Mouse (Mus musculus) kidney, postnatal 0 days (tissue): ENCODE measurements around the gene Gtpbp1. TPM values are rescaled to one million over a fixed set of nuclear protein-coding genes. Genes with fewer than 3 reads are reported as not detected.

Source experiments
- ATAC-seq: fragments of 200-750 bp; cut with Nextera tagmentation; replicated peaks from 2 replicates; pipeline ENCODE4 v1.8.0; 2017; ENCODE audit warnings: low read depth, moderate number of reproducible peaks, moderate TSS enrichment, moderate library complexity; ENCODE audit not compliant: low FRiP score
- DNase-seq: peaks from one replicate; pipeline ENCODE4 v3.0.0-alpha.2; 2016; ENCODE audit warnings: low spot score
- H3K27ac ChIP-seq: fragments of 300-500 bp; sonication (generic); 2 replicates; pipeline ENCODE4 v1.5.1; 2014; ENCODE audit warnings: mild to moderate bottlenecking
- H3K27me3 ChIP-seq: fragments of 300-500 bp; sonication (generic); 2 replicates; pipeline ENCODE4 v1.6.1; 2014; ENCODE audit warnings: low read length, mixed read lengths; ENCODE audit not compliant: insufficient read depth
- H3K36me3 ChIP-seq: fragments of 300-500 bp; sonication (generic); 2 replicates; pipeline ENCODE4 v1.6.1; 2014; ENCODE audit warnings: low read length, mixed read lengths; ENCODE audit not compliant: insufficient read depth
- H3K4me1 ChIP-seq: fragments of 300-500 bp; sonication (generic); replicated peaks from 2 replicates; pipeline ENCODE4 v1.6.1; 2014; ENCODE audit warnings: antibody characterized with exemption, low read length, mixed read lengths; ENCODE audit not compliant: insufficient read depth
- H3K4me2 ChIP-seq: fragments of 300-500 bp; sonication (generic); 2 replicates; pipeline ENCODE4 v1.6.1; 2014; ENCODE audit warnings: mild to moderate bottlenecking, low read length, moderate library complexity, mixed read lengths
- H3K4me3 ChIP-seq: fragments of 300-500 bp; sonication (generic); replicated peaks from 2 replicates; pipeline ENCODE4 v1.5.1; 2014; ENCODE audit warnings: low read depth, low read length
- H3K9ac ChIP-seq: fragments of 300-500 bp; sonication (generic); 2 replicates; pipeline ENCODE4 v1.6.1; 2014; ENCODE audit warnings: low read depth, low read length
- H3K9me3 ChIP-seq: fragments of 300-500 bp; sonication (generic); replicated peaks from 2 replicates; pipeline ENCODE4 v1.6.1; 2016; ENCODE audit warnings: low read length, inconsistent platforms, mixed read lengths
- CTCF ChIP-seq: IDR thresholded peaks from 2 replicates; pipeline ENCODE4 v1.5.1; 2016; ENCODE audit warnings: antibody characterized with exemption, low read depth, mild to moderate bottlenecking, moderate library complexity
- WGBS: fragments of 180-500 bp; shearing (Covaris S2); extraction: QIAGEN DNeasy Blood & Tissue Kit; methylation state at CpG from one replicate; pipeline ENCODE4 v1.1.7; 2014; 5-methylcytosine and 5-hydroxymethylcytosine counted together
- polyA plus RNA-seq: library from polyadenylated mRNA; unstranded; fragments of >200 nt; fragmentation: Nextera tagmentation; extraction: Ambion mirVana; gene quantifications from 2 replicates; pipeline ENCODE4 v1.2.1, GENCODE M21; 2015

Gtpbp1 gene
- polyA plus RNA-seq, 1 experiment from 2014 or later, result 24.3 TPM

GRCm38 (mm10) chr15:79715646-79716045 lies 25.0 kb downstream of the Gtpbp1 start:
- WGBS, result 89% methylated on average over 7 of the region's 7 CpGs
- ATAC-seq, result no peak
- H3K9ac ChIP-seq, result no peak overlapping the region
- no peak for TF ChIP-seq CTCF
- H3K4me3 ChIP-seq, result no peak overlapping the region
- no peak for DNase-seq
- no peaks in the 10 kb centered on the region for H3K27me3 ChIP-seq
- no peaks in the 10 kb centered on the region for H3K9me3 ChIP-seq
- H3K4me2 ChIP-seq, result no peak overlapping the region
- H3K36me3 ChIP-seq, result peaks cover 78% of the 10 kb centered on the region
- H3K4me1 ChIP-seq, result no peaks in the 10 kb centered on the region
- no peak overlapping the region for H3K27ac ChIP-seq

GRCm38 (mm10) chr15:79716710-79717109 lies 26.1 kb downstream of the Gtpbp1 start:
- WGBS, result 90% methylated on average over 6 of the region's 6 CpGs
- Histone ChIP-seq H3K4me1 (no peaks in the 10 kb centered on the region), H3K27ac (no peak overlapping the region), H3K4me3 (no peak overlapping the region), H3K27me3 (no peaks in the 10 kb centered on the region), H3K9ac (no peak overlapping the region), H3K9me3 (no peaks in the 10 kb centered on the region), H3K4me2 (no peak overlapping the region), H3K36me3 (peaks cover 75% of the 10 kb centered on the region)
- ATAC-seq (no peak), DNase-seq (no peak)
- no peak for TF ChIP-seq CTCF

- DNase-seq, result no peak
- Histone ChIP-seq H3K36me3 (peaks cover 59% of the 10 kb centered on the region), H3K4me2 (no peak overlapping the region), H3K4me1 (no peaks in the 10 kb centered on the region), H3K27ac (no peak overlapping the region), H3K4me3 (no peak overlapping the region), H3K9me3 (no peaks in the 10 kb centered on the region), H3K27me3 (no peaks in the 10 kb centered on the region), H3K9ac (no peak overlapping the region)
- ATAC-seq, result no peak
- no peak for TF ChIP-seq CTCF
- 93% methylated on average over 8 of the region's 8 CpGs for WGBS
Observed at GRCm38 (mm10) chr15:79720267-79720666, 29.6 kb downstream of the Gtpbp1 start.

GRCm38 (mm10) chr15:79720796-79721195 lies 30.2 kb downstream of the Gtpbp1 start:
- DNase-seq (no peak), ATAC-seq (no peak)
- WGBS, result 79% methylated on average over 4 of the region's 4 CpGs
- H3K4me2 ChIP-seq, result no peak overlapping the region
- peaks cover 60% of the 10 kb centered on the region for H3K36me3 ChIP-seq
- no peaks in the 10 kb centered on the region for H3K9me3 ChIP-seq
- no peak overlapping the region for H3K27ac ChIP-seq
- no peaks in the 10 kb centered on the region for H3K4me1 ChIP-seq
- no peak overlapping the region for H3K4me3 ChIP-seq
- H3K27me3 ChIP-seq, result no peaks in the 10 kb centered on the region
- TF ChIP-seq CTCF, result no peak
- no peak overlapping the region for H3K9ac ChIP-seq

GRCm38 (mm10) chr15:79723439-79723838 lies 32.8 kb downstream of the Gtpbp1 start:
- ATAC-seq (peak; percentile 48; the same call in 1 of the 2 replicates), DNase-seq (peak; percentile 64)
- Histone ChIP-seq H3K4me2 (no peak overlapping the region), H3K4me1 (no peaks in the 10 kb centered on the region), H3K36me3 (peaks cover 64% of the 10 kb centered on the region), H3K9ac (no peak overlapping the region), H3K9me3 (no peaks in the 10 kb centered on the region), H3K4me3 (no peak overlapping the region), H3K27me3 (no peaks in the 10 kb centered on the region), H3K27ac (no peak overlapping the region)
- whole genome bisulfite sequencing, result 7% methylated on average over 1 of the region's 1 CpGs
- peak; percentile 74 for TF ChIP-seq CTCF

DNA sequence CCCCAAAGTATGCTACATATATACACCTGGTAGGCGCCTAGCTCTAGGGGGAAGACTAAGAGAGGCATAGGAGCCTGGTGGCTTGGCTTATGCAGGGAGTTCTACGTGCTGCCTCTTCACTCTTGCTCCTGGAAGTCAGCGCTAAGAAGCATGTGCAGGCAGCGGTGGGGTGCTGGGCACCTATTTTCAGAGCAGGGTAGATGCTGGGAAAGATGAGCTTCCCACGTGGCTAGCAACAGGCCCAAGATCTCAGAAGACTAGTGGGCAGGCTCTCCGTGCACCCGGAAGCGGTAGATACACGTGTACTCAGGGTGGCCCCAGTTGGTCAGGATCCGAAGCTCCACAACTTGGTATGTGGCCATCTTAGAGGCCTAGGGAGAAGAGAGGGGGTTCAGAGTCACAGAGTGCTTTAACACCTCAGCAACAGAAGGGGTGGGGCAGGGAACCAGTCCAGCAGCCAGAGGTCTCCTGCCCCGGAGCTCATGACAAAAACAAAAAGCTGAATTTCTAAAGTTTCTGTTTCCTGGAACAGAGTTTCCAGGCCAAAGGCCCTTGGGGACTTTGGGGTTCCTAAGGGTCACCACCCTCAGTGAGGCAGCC lies 34.6 kb downstream of the Gtpbp1 start:
- DNase-seq, result no peak
- H3K4me3 ChIP-seq, result no peak overlapping the region
- no peak overlapping the region for H3K4me2 ChIP-seq
- no peaks in the 10 kb centered on the region for H3K9me3 ChIP-seq
- H3K27me3 ChIP-seq, result no peaks in the 10 kb centered on the region
- H3K4me1 ChIP-seq, result no peaks in the 10 kb centered on the region
- 90% methylated on average over 11 of the region's 11 CpGs for WGBS
- TF ChIP-seq CTCF, result no peak
- H3K27ac ChIP-seq, result no peak overlapping the region
- no peak overlapping the region for H3K9ac ChIP-seq
- no peak for ATAC-seq
- H3K36me3 ChIP-seq, result peaks cover 63% of the 10 kb centered on the region

DNA sequence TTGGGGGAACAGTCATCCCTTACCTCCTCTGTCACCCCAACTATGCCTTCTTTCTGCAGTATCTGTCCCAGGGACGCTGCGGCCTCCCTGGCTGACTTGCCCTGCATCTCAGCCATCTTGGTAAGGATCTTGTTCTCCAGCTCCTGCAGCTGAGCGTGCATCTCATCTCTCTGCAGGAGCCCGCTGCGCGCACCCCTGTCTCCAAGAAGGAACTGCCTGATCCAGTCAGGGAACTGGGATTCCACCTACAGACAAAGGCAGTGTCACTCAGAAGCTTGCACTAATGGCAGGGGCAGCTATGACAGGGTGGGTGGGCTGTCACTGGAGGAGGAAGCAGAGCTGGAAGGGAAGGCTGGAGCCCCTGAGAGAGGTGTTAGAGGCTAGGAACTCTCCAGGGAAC lies 37.2 kb downstream of the Gtpbp1 start:
- peaks cover 69% of the 10 kb centered on the region for H3K36me3 ChIP-seq

More for the DNA sequence above, 37.2 kb downstream of the Gtpbp1 start:
- no peak for TF ChIP-seq CTCF
- no peaks in the 10 kb centered on the region for H3K27me3 ChIP-seq
- H3K27ac ChIP-seq, result no peak overlapping the region
- WGBS, result 93% methylated on average over 6 of the region's 6 CpGs
- H3K4me2 ChIP-seq, result no peak overlapping the region
- no peaks in the 10 kb centered on the region for H3K4me1 ChIP-seq
- DNase-seq, result no peak
- H3K4me3 ChIP-seq, result no peak overlapping the region
- no peak overlapping the region for H3K9ac ChIP-seq
- H3K9me3 ChIP-seq, result no peaks in the 10 kb centered on the region
- ATAC-seq, result no peak
